Mouse (Mus musculus) limb, embryonic 13.5 days (tissue): Measurements from ENCODE around the gene Ccdc13. TPM values are rescaled to one million over a fixed set of nuclear protein-coding genes. Genes with fewer than 3 reads are reported as not detected.

Experiments
- ATAC-seq: fragments of 200-750 bp; cut with Nextera tagmentation; 2 replicates; pipeline ENCODE4 v1.8.0; 2017; ENCODE audit warnings: low read depth, moderate number of reproducible peaks, moderate TSS enrichment; ENCODE audit not compliant: low FRiP score
- H3K27ac ChIP-seq: fragments of 300-500 bp; sonication (generic); 2 replicates; pipeline ENCODE4 v1.5.1; 2015; ENCODE audit warnings: inconsistent platforms, mild to moderate bottlenecking, moderate library complexity
- H3K27me3 ChIP-seq: fragments of 300-500 bp; sonication (generic); 2 replicates; pipeline ENCODE4 v1.6.1; 2015; ENCODE audit warnings: mild to moderate bottlenecking, inconsistent platforms
- H3K36me3 ChIP-seq: fragments of 300-500 bp; sonication (generic); 2 replicates; pipeline ENCODE4 v1.6.1; 2015; ENCODE audit warnings: inconsistent platforms, mild to moderate bottlenecking, moderate library complexity
- H3K4me1 ChIP-seq: fragments of 300-500 bp; sonication (generic); 2 replicates; pipeline ENCODE4 v1.6.1; 2015; ENCODE audit warnings: inconsistent platforms
- H3K4me2 ChIP-seq: fragments of 300-500 bp; sonication (generic); replicated peaks from 2 replicates; pipeline ENCODE4 v1.6.1; 2015; ENCODE audit warnings: inconsistent platforms, mild to moderate bottlenecking, moderate library complexity
- H3K4me3 ChIP-seq: fragments of 300-500 bp; sonication (generic); 2 replicates; pipeline ENCODE4 v1.5.1; 2015; ENCODE audit warnings: moderate library complexity, mild to moderate bottlenecking, inconsistent platforms
- H3K9ac ChIP-seq: fragments of 300-500 bp; sonication (generic); 2 replicates; pipeline ENCODE4 v1.6.1; 2015; ENCODE audit warnings: mild to moderate bottlenecking, inconsistent platforms
- H3K9me3 ChIP-seq: fragments of 300-500 bp; sonication (generic); 2 replicates; pipeline ENCODE4 v1.6.1; 2016; ENCODE audit warnings: inconsistent platforms
- WGBS: fragments of 180-500 bp; shearing (Covaris S2); methylation state at CpG from one replicate; pipeline ENCODE4 v1.1.7; 2015; 5-methylcytosine and 5-hydroxymethylcytosine counted together
- polyA plus RNA-seq: library from polyadenylated mRNA; unstranded; fragments of >200 nt; fragmentation: Nextera tagmentation; extraction: Ambion mirVana; gene quantifications from 2 replicates; pipeline ENCODE4 v1.2.1, GENCODE M21; 2015

Gene Ccdc13
- polyA plus RNA-seq, 1 experiment from 2014 or later = 0.76 TPM

DNA sequence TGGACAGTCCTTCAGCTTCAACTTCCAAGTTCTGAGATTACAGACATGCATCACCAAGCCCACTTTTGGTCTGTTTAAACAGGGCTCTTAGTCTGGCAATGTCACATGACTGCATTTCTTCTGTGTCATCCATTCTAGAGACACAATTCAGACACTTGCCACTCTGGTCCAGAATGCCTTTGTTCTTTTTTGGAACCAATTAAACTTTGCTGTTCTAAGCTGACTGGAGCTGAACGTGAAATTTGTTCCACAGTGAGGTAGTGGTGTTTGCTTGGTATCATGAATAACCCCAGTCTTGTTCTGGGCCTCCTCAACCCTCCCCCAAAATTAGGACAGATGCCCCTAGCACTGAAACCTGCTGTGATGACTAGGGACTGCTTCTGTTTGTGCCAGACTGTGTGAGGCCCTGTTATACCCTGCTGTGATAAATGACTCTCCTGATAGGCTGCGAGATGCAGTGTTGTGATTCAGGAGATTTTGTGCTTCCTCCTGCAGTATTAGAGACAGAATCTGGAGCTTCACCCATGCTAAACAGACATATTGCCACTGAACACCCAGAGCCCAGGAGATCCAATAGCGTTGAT lies 26.3 kb upstream of the Ccdc13 start:
- Histone ChIP-seq H3K36me3 (no peaks in the 10 kb centered on the region), H3K9me3 (no peaks in the 10 kb centered on the region), H3K4me1 (no peaks in the 10 kb centered on the region), H3K9ac (no peak overlapping the region), H3K27me3 (no peaks in the 10 kb centered on the region), H3K27ac (no peak overlapping the region), H3K4me3 (no peak overlapping the region), H3K4me2 (no peak overlapping the region)
- 42% methylated on average over 3 of the region's 3 CpGs for WGBS
- ATAC-seq = no peak

GRCm38 (mm10) chr9:121864837-121865236 lies 25.6 kb upstream of the Ccdc13 start:
- no peak for ATAC-seq
- Histone ChIP-seq H3K36me3 (no peaks in the 10 kb centered on the region), H3K4me3 (no peak overlapping the region), H3K27ac (no peak overlapping the region), H3K9ac (no peak overlapping the region), H3K4me1 (no peaks in the 10 kb centered on the region), H3K9me3 (no peaks in the 10 kb centered on the region), H3K27me3 (no peaks in the 10 kb centered on the region), H3K4me2 (no peak overlapping the region)
- WGBS = 56% methylated on average over 4 of the region's 4 CpGs

GRCm38 (mm10) chr9:121860921-121861320 lies 21.7 kb upstream of the Ccdc13 start:
- H3K27ac ChIP-seq = no peak overlapping the region
- no peak overlapping the region for H3K4me3 ChIP-seq
- no peaks in the 10 kb centered on the region for H3K9me3 ChIP-seq
- ATAC-seq = no peak
- peaks cover 11% of the 10 kb centered on the region for H3K4me1 ChIP-seq
- no peaks in the 10 kb centered on the region for H3K27me3 ChIP-seq
- no peaks in the 10 kb centered on the region for H3K36me3 ChIP-seq
- WGBS = 79% methylated on average over 2 of the region's 2 CpGs
- H3K4me2 ChIP-seq = no peak overlapping the region
- H3K9ac ChIP-seq = no peak overlapping the region

GRCm38 (mm10) chr9:121859345-121859744 lies 20.1 kb upstream of the Ccdc13 start:
- H3K27me3 ChIP-seq = no peaks in the 10 kb centered on the region
- H3K27ac ChIP-seq = no peak overlapping the region
- no peak overlapping the region for H3K4me3 ChIP-seq
- no peak overlapping the region for H3K9ac ChIP-seq
- 91% methylated on average over 2 of the region's 2 CpGs for WGBS
- H3K36me3 ChIP-seq = no peaks in the 10 kb centered on the region
- H3K4me1 ChIP-seq = peaks cover 14% of the 10 kb centered on the region
- no peak overlapping the region for H3K4me2 ChIP-seq
- ATAC-seq = no peak
- no peaks in the 10 kb centered on the region for H3K9me3 ChIP-seq

- Histone ChIP-seq H3K9me3 (no peaks in the 10 kb centered on the region), H3K27ac (peak within 1 kb of the TSS; percentile 94), H3K9ac (peak within 1 kb of the TSS; percentile 93), H3K4me3 (peak within 1 kb of the TSS; percentile 80), H3K36me3 (no peaks in the 10 kb centered on the region; the same call in 1 of the 2 replicates), H3K4me1 (peaks cover 15% of the 10 kb centered on the region), H3K27me3 (no peaks in the 10 kb centered on the region), H3K4me2 (peak within 1 kb of the TSS; percentile 90)
- WGBS = 17% methylated on average over 6 of the region's 6 CpGs
- ATAC-seq = no peak
Measured at GRCm38 (mm10) chr9:121858153-121858488, 18.9 kb upstream of the Ccdc13 start, which contains the start of gene Higd1a. TSS of gene Higd1a (minus strand) at chr9:121858362.

DNA sequence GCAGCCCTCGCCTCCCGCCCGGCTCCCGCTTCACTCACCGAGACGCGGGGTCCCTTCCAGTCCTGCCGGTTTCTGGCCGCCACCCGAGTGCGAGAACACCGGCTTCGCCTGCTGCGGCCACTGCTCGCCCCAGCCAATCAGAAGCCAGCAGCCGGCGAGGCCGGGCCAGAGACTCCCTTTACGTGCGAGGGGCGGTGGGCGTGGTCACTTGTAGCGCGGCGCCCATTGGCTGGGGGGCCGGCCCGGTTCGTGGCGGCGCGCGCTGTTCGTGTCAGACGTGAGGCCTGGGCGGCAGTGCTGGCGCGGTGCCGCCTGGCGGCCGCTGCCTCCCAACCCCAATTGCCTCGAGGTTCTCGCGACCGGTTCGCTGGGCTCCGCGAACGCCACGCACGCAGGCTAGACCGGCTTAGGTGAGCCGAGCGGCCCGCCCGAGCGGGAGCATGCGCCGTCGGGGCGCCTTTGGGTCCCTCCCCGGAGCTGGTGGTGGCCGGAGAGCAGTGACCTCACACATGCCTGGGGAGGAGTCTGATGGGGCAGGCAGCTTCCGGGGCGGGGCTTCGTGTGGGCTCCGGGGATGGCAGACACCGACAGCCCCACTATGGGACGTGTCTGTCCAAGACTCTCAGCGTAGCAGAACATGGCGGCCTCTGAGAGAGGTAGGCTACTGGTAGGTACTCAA lies 18.4 kb upstream of the Ccdc13 start:
- Histone ChIP-seq H3K36me3 (no peaks in the 10 kb centered on the region; the same call in 1 of the 2 replicates), H3K4me2 (peak overlapping the region; percentile 90)
- under 1% methylated on average over 70 of the region's 70 CpGs for WGBS

DNA sequence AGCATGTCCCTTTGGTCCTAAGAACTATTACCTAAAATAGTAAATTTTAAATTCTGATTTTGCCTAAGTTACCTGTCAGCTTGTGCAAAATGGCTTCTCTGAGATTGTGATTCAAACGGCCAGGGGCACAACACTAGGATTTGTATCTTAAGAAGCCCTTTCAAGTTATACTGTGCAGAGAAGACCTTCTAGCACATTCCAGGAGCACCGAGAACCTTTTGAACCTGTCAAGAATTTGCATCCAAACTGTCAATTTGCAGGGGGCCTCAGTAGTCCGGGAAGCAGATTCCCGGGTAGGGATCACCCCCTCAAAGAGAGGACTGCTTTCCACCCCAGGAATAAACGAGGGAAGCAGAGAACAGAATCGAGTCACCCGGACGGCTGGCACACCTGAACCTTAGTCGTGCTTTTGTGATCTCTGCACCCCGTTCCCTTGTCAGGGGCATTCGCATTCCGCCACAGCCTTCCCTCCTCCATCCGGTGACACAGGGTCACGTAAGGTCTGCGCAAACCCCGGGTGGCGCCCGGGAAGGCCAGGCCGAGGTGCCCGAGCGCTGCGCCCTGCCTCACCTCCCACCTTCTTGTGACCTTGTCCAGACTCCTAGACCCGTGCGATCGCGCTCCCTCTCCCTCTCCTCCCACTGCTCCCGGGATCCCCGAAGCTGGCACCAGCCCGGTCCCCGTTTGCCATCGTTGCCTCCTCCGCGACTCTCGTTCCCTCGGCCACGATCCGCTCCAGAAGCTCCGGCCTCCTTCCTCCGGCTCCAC lies 17.6 kb upstream of the Ccdc13 start:
- peak overlapping the region; percentile 90 for H3K4me2 ChIP-seq

More for the DNA sequence above, 18.4 kb upstream of the Ccdc13 start:
- H3K4me1 ChIP-seq = peaks cover 15% of the 10 kb centered on the region
- peak; percentile 99 for ATAC-seq
- H3K4me3 ChIP-seq = peak overlapping the region; percentile 80
- no peaks in the 10 kb centered on the region for H3K27me3 ChIP-seq
- H3K27ac ChIP-seq = peak overlapping the region; percentile 94
- H3K9ac ChIP-seq = peak overlapping the region; percentile 93
- H3K9me3 ChIP-seq = no peaks in the 10 kb centered on the region

DNA sequence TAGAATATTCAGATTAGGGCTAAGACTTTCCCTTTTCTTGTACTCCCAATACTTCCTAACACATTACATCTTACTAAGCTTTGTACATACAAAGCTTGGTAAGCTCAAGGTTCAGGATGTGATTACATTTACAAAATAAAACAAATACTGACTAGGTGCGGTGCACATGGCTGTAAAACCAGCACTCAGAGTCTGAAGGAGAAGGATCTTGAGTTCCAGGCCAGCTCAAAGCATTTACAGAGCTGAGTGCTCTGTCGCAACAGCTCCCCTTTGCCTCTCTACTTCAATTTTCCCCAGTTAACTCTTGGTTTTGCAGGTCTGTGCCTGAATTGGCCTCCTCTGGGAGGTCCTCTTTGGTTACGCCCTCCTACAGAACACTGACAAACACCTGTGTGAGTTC lies 15.0 kb upstream of the Ccdc13 start:
- Histone ChIP-seq H3K4me1 (peaks cover 15% of the 10 kb centered on the region), H3K9me3 (no peaks in the 10 kb centered on the region), H3K27me3 (no peaks in the 10 kb centered on the region), H3K4me2 (no peak overlapping the region), H3K9ac (no peak overlapping the region), H3K4me3 (no peak overlapping the region), H3K36me3 (peaks cover 22% of the 10 kb centered on the region), H3K27ac (no peak overlapping the region)
- WGBS = 84% methylated on average over 3 of the region's 3 CpGs
- no peak for ATAC-seq

More for the DNA sequence above, 17.6 kb upstream of the Ccdc13 start:
- H3K9me3 ChIP-seq = no peaks in the 10 kb centered on the region
- WGBS = 1% methylated on average over 32 of the region's 39 CpGs
- H3K4me1 ChIP-seq = peaks cover 15% of the 10 kb centered on the region
- H3K9ac ChIP-seq = peak overlapping the region; percentile 93
- peak; percentile 17 for ATAC-seq
- H3K27ac ChIP-seq = peak overlapping the region; percentile 94
- H3K4me3 ChIP-seq = peak overlapping the region; percentile 80
- H3K27me3 ChIP-seq = no peaks in the 10 kb centered on the region
- H3K36me3 ChIP-seq = peaks cover 5% of the 10 kb centered on the region

DNA sequence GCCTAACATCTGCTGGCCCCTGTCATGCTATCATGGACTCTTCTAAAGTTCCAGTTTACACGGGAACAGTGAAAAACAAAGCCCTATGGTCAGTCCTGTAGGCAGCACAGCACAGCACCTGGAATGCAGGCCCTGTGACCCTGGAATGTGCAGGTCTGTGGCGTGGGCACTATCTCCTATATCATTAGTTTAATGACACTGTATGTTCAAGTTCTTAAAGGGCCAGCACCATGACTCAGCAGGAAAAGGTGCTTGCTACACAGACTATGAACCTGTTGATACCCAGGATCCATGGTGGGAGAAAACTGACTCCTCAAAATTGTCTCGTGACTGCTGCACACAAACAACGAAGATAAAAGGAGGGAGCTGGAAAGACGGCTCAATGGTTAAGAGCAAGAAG lies 8.6 kb upstream of the Ccdc13 start:
- Histone ChIP-seq H3K4me2 (no peak overlapping the region), H3K9me3 (peaks cover 5% of the 10 kb centered on the region; the same call in 1 of the 2 replicates), H3K9ac (no peak overlapping the region), H3K27ac (no peak overlapping the region; the same call in 1 of the 2 replicates), H3K4me1 (no peaks in the 10 kb centered on the region), H3K27me3 (no peaks in the 10 kb centered on the region), H3K4me3 (no peak overlapping the region), H3K36me3 (peaks cover 37% of the 10 kb centered on the region)
- no peak for ATAC-seq
- 69% methylated on average over 5 of the region's 5 CpGs for WGBS

DNA sequence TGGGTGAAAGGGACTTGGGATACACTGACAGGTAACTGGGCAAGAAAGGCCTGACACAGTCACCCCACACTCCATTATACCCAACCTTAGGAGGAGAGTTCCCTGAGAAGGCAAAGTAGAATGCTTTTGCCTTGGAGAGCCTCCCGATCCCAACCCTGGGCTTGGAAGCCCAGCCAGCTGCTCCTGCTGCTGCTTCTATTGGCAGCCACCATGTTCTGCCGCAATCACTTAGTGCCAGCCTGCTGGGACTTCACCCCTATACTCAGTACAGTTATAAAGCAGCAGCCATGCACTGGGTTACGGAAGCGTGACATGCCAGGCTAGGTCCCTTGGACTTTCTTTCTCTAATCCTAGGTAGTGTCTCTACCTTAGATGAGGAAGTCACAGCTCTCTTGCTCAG lies 7.9 kb upstream of the Ccdc13 start:
- Histone ChIP-seq H3K9me3 (peaks cover 5% of the 10 kb centered on the region; the same call in 1 of the 2 replicates), H3K4me2 (no peak overlapping the region), H3K36me3 (peaks cover 35% of the 10 kb centered on the region), H3K9ac (no peak overlapping the region), H3K4me1 (no peaks in the 10 kb centered on the region), H3K4me3 (no peak overlapping the region), H3K27me3 (no peaks in the 10 kb centered on the region), H3K27ac (no peak overlapping the region)
- ATAC-seq = no peak
- WGBS = 96% methylated on average over 4 of the region's 4 CpGs

DNA sequence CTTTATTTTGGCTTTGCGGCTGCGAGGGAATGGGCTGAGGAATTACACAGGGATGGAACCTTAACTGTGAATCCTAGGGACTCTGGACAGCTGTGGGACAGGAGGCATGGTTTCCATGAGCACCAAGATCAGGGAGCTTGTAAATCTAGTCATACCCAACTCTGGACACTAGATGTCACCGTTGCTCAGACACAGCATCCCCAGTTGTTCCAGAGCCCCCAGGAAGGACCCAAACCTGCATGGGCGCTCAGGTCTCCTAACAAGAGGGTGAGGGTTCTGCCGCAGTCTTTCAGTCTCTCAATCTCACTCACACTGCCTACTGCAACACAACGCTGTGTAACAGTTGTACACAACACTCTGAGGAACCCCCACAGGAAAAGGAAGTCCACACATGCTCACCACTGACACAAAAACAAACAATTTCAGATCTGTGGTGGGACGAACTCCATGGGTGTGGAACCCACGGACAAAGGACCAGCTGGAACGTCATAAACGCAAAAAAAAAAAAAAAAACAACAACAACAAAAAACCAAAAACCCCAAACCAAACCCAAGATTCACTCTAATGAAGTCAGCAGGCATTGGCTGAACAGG lies 7.4 kb upstream of the Ccdc13 start:
- H3K4me2 ChIP-seq = no peak overlapping the region
- no peak overlapping the region for H3K9ac ChIP-seq
- 53% methylated on average over 10 of the region's 10 CpGs for WGBS
- no peak for ATAC-seq
- H3K36me3 ChIP-seq = peaks cover 30% of the 10 kb centered on the region
- H3K9me3 ChIP-seq = peaks cover 5% of the 10 kb centered on the region; the same call in 1 of the 2 replicates
- H3K27me3 ChIP-seq = no peaks in the 10 kb centered on the region
- no peaks in the 10 kb centered on the region for H3K4me1 ChIP-seq
- no peak overlapping the region for H3K27ac ChIP-seq
- H3K4me3 ChIP-seq = no peak overlapping the region

GRCm38 (mm10) chr9:121842914-121843313 lies 3.7 kb upstream of the Ccdc13 start:
- H3K27me3 ChIP-seq = no peaks in the 10 kb centered on the region; the same call in 1 of the 2 replicates
- H3K27ac ChIP-seq = no peak overlapping the region
- peaks cover 5% of the 10 kb centered on the region; the same call in 1 of the 2 replicates for H3K9me3 ChIP-seq
- no peak for ATAC-seq
- no peak overlapping the region for H3K9ac ChIP-seq
- peaks cover 7% of the 10 kb centered on the region; the same call in 1 of the 2 replicates for H3K4me1 ChIP-seq
- no peak overlapping the region for H3K4me3 ChIP-seq
- peaks cover 3% of the 10 kb centered on the region; the same call in 1 of the 2 replicates for H3K36me3 ChIP-seq
- WGBS = 93% methylated on average over 2 of the region's 2 CpGs
- no peak overlapping the region for H3K4me2 ChIP-seq
